Mouse (Mus musculus) erythroblast, embryonic 14.5 days (primary cell): ENCODE results near the gene Dll1.

Experiments
- GATA1 ChIP-seq: IDR thresholded peaks from 2 replicates; pipeline ENCODE4 v1.6.1; 2012; ENCODE audit warnings: low read length, inconsistent platforms, mixed read lengths
- TAL1 ChIP-seq: IDR thresholded peaks from 3 replicates; pipeline ENCODE4 v1.6.1; 2012; ENCODE audit warnings: low read length, inconsistent platforms, mixed read lengths

DNA sequence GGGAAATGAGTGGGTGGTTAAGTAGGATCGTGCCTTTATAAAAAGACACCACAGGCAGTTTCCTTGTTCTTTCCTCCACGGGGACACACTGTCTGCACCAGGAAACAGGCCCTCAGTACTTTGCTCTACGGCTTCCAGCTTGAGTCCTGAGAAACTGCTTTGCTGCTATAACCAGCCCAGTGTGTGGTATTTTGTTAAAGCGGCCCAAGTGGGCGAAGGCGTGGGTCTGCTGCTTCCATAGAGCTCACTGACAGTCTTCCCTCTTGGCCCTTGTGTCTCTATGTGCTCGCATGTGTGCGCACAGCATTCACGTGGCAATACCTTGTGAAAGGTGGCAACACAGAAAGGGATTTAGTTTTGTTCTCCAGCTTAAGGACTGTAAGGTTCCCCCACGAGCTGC lies 32.6 kb upstream of the Dll1 start:
- TF ChIP-seq TAL1: no peak
- no peak for TF ChIP-seq GATA1
